Mouse (Mus musculus) embryo, embryonic 11.5 days (tissue): ENCODE measurements around the gene Hist1h2ad.

Source experiments
- DNase-seq: peaks from one replicate; pipeline ENCODE4 v3.0.0-alpha.2; 2012; ENCODE audit warnings: low read depth, low spot score

The Hist1h2ad gene

DNA sequence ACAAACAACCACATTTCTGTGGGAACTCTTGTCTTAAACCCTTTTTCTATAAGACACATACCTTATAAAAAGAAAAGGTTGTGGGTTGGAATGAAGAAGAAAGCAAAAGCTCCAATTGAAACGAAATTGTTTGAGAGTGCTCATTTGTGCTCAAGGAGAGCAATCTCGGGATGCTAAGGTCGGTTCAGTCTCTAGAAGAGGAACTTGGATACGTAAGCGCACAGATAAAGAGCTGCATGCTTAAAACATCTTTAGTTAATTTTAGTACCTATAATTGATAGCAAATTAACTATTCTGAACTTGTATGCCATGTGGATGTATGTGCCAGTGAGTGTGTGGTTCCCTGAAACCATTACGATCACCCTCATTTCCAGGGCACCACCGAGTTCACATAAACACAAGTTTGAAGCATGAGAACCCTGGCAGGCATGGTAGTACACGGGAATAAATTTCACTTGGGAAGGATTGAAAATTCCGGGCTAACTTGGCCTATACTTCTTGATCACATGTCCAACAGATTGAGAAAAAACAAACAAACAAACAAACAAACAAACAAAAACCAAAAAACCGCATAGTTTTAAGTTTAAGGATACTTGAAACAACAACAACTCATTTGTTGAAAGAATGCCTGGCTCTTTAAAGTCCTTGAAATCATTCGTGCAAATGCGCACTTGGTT lies 46.0 kb downstream of the Hist1h2ad start:
- no peak for DNase-seq

GRCm38 (mm10) chr13:23620733-23621531 lies 46.8 kb downstream of the Hist1h2ad start, which contains the start of gene Hist1h2be:
TSS of gene Hist1h2be (minus strand) at chr13:23621124.
- DNase-seq = peak; percentile 77

- peak; percentile 58 for DNase-seq
Measured at GRCm38 (mm10) chr13:23621532-23622174, 47.5 kb downstream of the Hist1h2ad start.

DNA sequence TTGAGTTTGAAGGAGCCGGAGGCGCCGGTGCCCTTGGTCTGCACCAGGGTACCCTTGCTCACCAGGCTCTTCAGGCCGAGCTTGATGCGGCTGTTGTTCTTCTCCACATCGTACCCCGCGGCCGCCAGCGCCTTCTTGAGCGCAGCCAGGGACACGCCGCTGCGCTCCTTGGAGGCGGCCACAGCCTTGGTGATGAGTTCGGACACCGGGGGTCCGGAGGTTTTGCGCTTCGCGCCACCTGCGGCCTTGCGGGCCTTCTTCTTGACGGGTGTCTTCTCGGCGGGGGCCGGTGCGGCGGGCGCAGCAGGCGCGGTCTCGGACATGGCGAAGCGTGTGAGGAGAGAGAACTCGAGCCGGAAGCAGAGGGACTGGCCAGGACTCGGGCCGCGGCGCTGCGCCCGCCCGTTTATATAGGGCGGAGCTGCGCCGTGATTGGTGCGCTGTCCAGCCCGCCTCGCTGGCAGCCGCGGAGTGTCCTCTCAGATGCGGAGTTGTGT lies 48.0 kb downstream of the Hist1h2ad start, which contains the start of gene Hist1h1e:
Gene Hist1h1e, minus strand, starts transcription at position 384 of the 497 bp plus-strand sequence.
- peak; percentile 89 for DNase-seq

DNA sequence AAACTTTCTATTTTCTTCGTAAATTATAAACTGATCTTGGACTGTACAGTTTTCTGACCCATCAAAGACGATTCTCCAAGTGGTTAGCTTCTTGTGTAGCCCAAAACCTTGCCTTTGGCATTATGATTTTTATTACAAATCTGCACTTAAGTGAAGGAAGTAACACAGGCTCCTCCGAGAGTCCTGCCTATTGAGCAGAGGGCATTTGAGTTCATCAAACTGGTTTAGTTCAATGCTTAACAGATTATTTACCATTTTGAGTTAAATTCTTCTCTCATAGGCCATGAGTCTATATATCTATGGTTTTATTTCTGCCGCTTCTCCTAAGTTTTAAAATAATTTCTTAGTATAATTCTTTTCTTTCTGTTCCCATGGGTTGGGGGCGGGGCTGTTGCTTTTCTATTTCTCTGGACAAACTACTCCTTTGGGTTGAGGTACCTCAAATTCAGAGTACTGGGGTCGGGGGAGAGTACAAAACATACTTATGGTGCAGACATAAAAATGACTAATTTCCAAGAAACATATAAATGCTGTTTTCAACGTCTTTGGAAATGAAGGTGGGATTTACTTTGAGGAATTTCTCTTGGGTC lies 48.8 kb downstream of the Hist1h2ad start:
- DNase-seq = no peak
